Mouse (Mus musculus) heart, adult 2 months (tissue): ENCODE measurements around the gene Nup88.

Experiments
- CTCF ChIP-seq: fragments of 200-600 bp; IDR thresholded peaks from 2 replicates; pipeline ENCODE4 v1.8.1; 2022; ENCODE audit warnings: antibody characterized with exemption, mild to moderate bottlenecking, moderate library complexity
- POLR2A ChIP-seq: fragments of 200-500 bp; IDR thresholded peaks from 2 replicates; pipeline ENCODE4 v1.6.1; 2011; ENCODE audit warnings: mild to moderate bottlenecking, low read depth, low read length, control low read depth; ENCODE audit not compliant: insufficient read depth

- no peak for TF ChIP-seq CTCF
- TF ChIP-seq POLR2A = no peak
Observed at GRCm38 (mm10) chr11:70897680-70898079, 72.1 kb downstream of the Nup88 start.
